ENCODE assay signal across 15 mouse cellular contexts in the genomic region with DNA sequence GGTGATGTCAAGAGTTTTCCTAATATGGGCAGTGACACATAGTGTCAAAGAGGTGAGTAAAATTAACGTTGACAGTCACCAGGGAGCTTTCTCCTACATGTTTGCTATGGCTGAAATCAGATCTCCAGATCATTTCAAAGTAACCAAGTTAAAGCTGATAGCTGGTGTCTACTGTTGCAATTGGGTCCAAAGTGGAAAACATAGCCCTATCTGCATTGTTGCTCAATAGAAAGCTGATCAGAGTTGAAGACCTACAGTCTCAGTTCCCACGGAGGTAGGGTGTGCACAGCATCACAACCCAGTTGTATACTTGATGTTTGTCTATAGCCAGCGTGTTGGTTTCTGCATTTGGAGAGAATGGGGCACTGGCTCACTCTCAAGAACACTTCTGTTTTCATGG.
"Had no signal": no experiment of that assay in that cellular context is flagged by ENCODE, and none has a peak within 500 bp of the region (broad histone marks: within the 10 kb centered on the region; RNA-seq: fewer than 3 reads in every experiment).

No protein-coding gene starts in this region.

- H3K4me2 ChIP-seq: lung, embryonic 14.5 days; midbrain, embryonic 12.5 days; neural tube, embryonic 12.5 days; stomach, embryonic 15.5 days had no signal

- H3K36me3 ChIP-seq: midbrain, embryonic 12.5 days; stomach, embryonic 15.5 days had no signal

- ATAC-seq: midbrain, embryonic 16.5 days had no signal

- DNase-seq: lung, adult 18-20 months; lung, embryonic 14.5 days; lung, postnatal 10 days; lung, postnatal 4 days; midbrain, embryonic 14.5 days; right cerebral cortex, postnatal 14 days; thymus, adult 2 months; thymus, postnatal 25 days; thymus, postnatal 4 days had no signal

- H3K27me3 ChIP-seq: midbrain, embryonic 12.5 days; neural tube, embryonic 12.5 days; stomach, embryonic 15.5 days had no signal

- H3K27ac ChIP-seq: midbrain, embryonic 10.5 days; midbrain, embryonic 12.5 days; neural tube, embryonic 12.5 days; stomach, embryonic 15.5 days; stomach, postnatal 0 days had no signal

- H3K9ac ChIP-seq: lung, embryonic 14.5 days; midbrain, embryonic 12.5 days; neural tube, embryonic 12.5 days; stomach, embryonic 15.5 days had no signal

- H3K9me3 ChIP-seq: midbrain, embryonic 10.5 days; midbrain, embryonic 12.5 days; neural tube, embryonic 12.5 days; stomach, embryonic 15.5 days had no signal

- H3K4me1 ChIP-seq: midbrain, embryonic 10.5 days; midbrain, embryonic 12.5 days; neural tube, embryonic 12.5 days; stomach, embryonic 15.5 days had no signal

- H3K4me3 ChIP-seq: midbrain, embryonic 10.5 days; midbrain, embryonic 12.5 days; neural tube, embryonic 12.5 days; stomach, embryonic 15.5 days had no signal
